Mouse (Mus musculus): ENCODE results near the gene Lrtm2.

Gene Lrtm2

GRCm38 (mm10) chr6:119276713-119277112, 53.9 kb downstream of the Lrtm2 start:
- no peak for DNase-seq (ENCODE audit: low read depth, low spot score)
